Mouse (Mus musculus): ENCODE data around the gene Ell3. TPM values are rescaled to one million over a fixed set of nuclear protein-coding genes. Genes with fewer than 3 reads are reported as not detected.
"Not testable (repeated sequence)": the region's sequence is repeated elsewhere in the genome, so short reads cannot be mapped to it uniquely, and the experiment has no call there.

Gene Ell3
- polyA plus RNA-seq (2015; fragmentation: Nextera tagmentation; extraction: Ambion mirVana) = 2.1 and 2.9 TPM in 2 replicates

DNA sequence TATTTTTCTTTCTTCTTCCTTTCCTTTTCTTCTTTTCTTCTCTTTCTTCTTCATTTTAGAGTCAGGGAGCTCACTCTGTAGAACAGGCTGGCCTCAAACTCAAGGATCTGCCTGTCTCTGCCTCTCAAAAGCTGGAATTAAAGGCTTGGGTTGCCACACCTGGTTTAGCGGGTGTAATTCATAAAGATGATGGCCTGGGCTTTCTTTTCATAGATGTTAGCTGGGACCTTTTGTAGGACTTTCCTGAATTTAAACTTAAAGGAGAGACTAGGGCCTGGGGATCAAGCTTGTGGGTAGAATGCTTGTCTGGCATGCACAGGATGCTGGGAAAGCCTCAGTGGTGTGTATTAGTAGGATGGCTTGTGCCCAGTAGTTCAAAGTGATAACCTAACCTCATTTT is at the start of gene Ell3:
Ell3 (minus strand) TSS at position 101 of the 400 bp plus-strand sequence.
- H3K27me3 ChIP-seq (replicated peaks; ENCODE audit: insufficient read depth, low read length) = no peaks in the 10 kb centered on the region
- H3K4me3 ChIP-seq (ENCODE audit: low read depth, low read length) = peak within 1 kb of the TSS; percentile 38
- peak within 1 kb of the TSS; percentile 4; the same call in 1 of the 2 replicates for H3K27ac ChIP-seq (ENCODE audit: low read length)
- H3K9me3 ChIP-seq (ENCODE audit: low read length) = no peaks in the 10 kb centered on the region
- H3K36me3 ChIP-seq (ENCODE audit: insufficient read depth, low read length) = no peaks in the 10 kb centered on the region
- no peak for TF ChIP-seq CTCF (IDR thresholded peaks at IDR 0.05)
- TF ChIP-seq EP300 (IDR thresholded peaks at IDR 0.05) = no peak
- H3K4me2 ChIP-seq (replicated peaks; ENCODE audit: low read depth, low read length) = peak within 1 kb of the TSS; percentile 90
- 89% methylated on average over 1 of the region's 1 CpGs for WGBS
- peak within 1 kb of the TSS; percentile 47 for H3K9ac ChIP-seq (replicated peaks; ENCODE audit: low read depth)
- H3K4me1 ChIP-seq (ENCODE audit: insufficient read depth, low read depth, low read length) = peaks cover 13% of the 10 kb centered on the region; the same call in 1 of the 2 replicates
- no peak for ATAC-seq
- DNase-seq (ENCODE audit: low spot score) = no peak

DNA sequence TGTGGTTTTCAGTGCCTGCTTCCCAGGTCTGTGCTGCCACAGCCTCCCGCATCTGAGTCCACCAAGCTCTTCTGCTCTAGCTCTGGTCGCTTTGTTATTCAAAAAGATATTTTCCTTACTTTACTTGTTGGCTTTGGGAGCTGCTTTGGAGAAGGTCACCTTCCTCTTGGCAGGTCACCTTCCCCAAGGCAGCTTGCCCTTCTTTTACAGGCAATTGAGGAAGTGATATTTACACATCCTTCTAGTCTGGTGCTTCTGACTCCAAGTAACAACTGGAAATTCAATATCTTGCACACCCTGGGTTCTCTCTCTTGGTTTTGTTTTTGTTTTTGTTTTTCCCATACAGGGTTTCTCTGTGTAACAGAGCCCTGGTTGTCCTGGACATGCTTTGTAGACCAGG is 40.3 kb upstream of the Ell3 start:
- not testable (repeated sequence) for H3K9me3 ChIP-seq (ENCODE audit: low read length)
- no CpG with 5 or more reads among the region's 2 CpGs for WGBS

DNA sequence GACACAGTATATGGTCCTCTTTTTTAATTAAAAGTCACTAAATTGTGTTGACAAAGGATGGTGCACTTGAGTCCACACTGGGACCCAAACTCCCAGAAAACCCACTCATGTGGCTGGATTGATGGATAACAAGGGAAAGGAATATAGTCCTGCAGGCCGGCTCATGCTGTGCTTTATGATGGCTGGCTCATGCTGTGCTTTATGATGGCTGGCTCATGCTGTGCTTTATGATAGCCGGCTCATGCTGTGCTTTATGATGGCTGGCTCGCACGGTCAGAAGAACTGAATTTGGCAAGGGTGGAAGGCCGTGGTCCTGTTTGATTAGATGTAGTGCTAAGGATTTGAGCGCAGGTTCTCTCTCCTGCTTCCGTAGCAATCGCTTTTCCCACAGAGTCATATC is 39.5 kb upstream of the Ell3 start:
- Histone ChIP-seq H3K4me1 (ENCODE audit: insufficient read depth, low read depth, low read length) (no peaks in the 10 kb centered on the region), H3K36me3 (ENCODE audit: insufficient read depth, low read length) (no peaks in the 10 kb centered on the region), H3K27ac (ENCODE audit: low read length) (no peak overlapping the region), H3K4me2 (replicated peaks; ENCODE audit: low read depth, low read length) (no peak overlapping the region), H3K4me3 (ENCODE audit: low read depth, low read length) (no peak overlapping the region), H3K27me3 (replicated peaks; ENCODE audit: insufficient read depth, low read length) (no peaks in the 10 kb centered on the region), H3K9me3 (ENCODE audit: low read length) (no peaks in the 10 kb centered on the region), H3K9ac (replicated peaks; ENCODE audit: low read depth) (no peak overlapping the region)
- WGBS = 77% methylated on average over 8 of the region's 8 CpGs
- TF ChIP-seq EP300 (IDR thresholded peaks at IDR 0.05) (no peak), CTCF (IDR thresholded peaks at IDR 0.05) (no peak)
- ATAC-seq (no peak), DNase-seq (ENCODE audit: low spot score) (no peak)

More for the DNA sequence above, 40.3 kb upstream of the Ell3 start:
- H3K4me2 ChIP-seq (replicated peaks; ENCODE audit: low read depth, low read length); H3K27me3 ChIP-seq (replicated peaks; ENCODE audit: insufficient read depth, low read length); H3K9ac ChIP-seq (replicated peaks; ENCODE audit: low read depth); H3K36me3 ChIP-seq (ENCODE audit: insufficient read depth, low read length); H3K4me1 ChIP-seq (ENCODE audit: insufficient read depth, low read depth, low read length); ATAC-seq; DNase-seq (ENCODE audit: low spot score); H3K27ac ChIP-seq (ENCODE audit: low read length); H3K4me3 ChIP-seq (ENCODE audit: low read depth, low read length): not testable (repeated sequence)

DNA sequence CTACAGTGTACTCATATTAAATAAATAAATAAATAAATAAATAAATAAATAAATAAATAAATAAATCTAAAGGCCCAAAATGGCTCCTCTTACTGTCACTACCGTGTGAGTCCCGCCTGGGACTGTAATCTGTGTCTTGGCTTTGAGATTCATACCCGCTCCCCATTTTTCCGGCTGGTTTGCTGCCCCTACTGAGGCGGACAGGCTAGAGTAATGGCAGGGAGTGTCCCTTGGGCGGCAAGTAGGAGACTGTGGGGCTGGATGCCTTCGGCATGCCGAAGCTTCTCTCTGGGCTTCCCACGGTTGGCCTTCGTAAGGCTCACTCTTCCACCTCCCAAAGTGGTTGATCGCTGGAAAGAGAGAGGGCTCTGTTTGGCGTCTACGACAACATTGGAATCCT is 36.8 kb upstream of the Ell3 start:
- H3K9me3 ChIP-seq (ENCODE audit: low read length); H3K4me3 ChIP-seq (ENCODE audit: low read depth, low read length); H3K36me3 ChIP-seq (ENCODE audit: insufficient read depth, low read length); H3K27ac ChIP-seq (ENCODE audit: low read length); H3K4me2 ChIP-seq (replicated peaks; ENCODE audit: low read depth, low read length); H3K9ac ChIP-seq (replicated peaks; ENCODE audit: low read depth); H3K4me1 ChIP-seq (ENCODE audit: insufficient read depth, low read depth, low read length); ATAC-seq; H3K27me3 ChIP-seq (replicated peaks; ENCODE audit: insufficient read depth, low read length); DNase-seq (ENCODE audit: low spot score): not testable (repeated sequence)
- 82% methylated on average over 13 of the region's 13 CpGs for WGBS

DNA sequence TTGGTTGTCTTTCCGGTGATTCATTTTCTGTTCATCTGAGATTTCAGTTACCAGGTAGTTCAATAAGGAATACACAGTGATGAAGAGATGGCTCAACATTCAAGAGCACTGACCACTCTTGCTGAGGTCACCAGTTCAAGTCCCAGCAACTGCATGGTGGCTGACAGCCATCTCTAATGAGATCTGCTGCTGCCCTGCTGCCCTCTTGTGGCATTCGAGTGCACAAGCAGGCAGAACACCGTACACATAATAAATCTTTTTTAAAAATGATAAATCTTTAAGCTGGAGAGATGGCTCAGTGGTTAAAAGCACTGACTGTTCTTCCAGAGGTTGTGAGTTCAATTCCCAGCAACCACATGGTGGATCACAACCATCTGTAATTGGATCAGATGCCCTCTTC is 36.4 kb upstream of the Ell3 start:
- Histone ChIP-seq H3K9ac (replicated peaks; ENCODE audit: low read depth) (no peak overlapping the region), H3K36me3 (ENCODE audit: insufficient read depth, low read length) (no peaks in the 10 kb centered on the region), H3K9me3 (ENCODE audit: low read length) (no peaks in the 10 kb centered on the region), H3K27me3 (replicated peaks; ENCODE audit: insufficient read depth, low read length) (no peaks in the 10 kb centered on the region), H3K4me2 (replicated peaks; ENCODE audit: low read depth, low read length) (no peak overlapping the region), H3K4me1 (ENCODE audit: insufficient read depth, low read depth, low read length) (no peaks in the 10 kb centered on the region), H3K27ac (ENCODE audit: low read length) (no peak overlapping the region), H3K4me3 (ENCODE audit: low read depth, low read length) (no peak overlapping the region)
- WGBS = 57% methylated on average over 3 of the region's 3 CpGs
- DNase-seq (ENCODE audit: low spot score) (peak; percentile 41), ATAC-seq (no peak)
- peak; percentile 66 for TF ChIP-seq CTCF (IDR thresholded peaks at IDR 0.05)
- TF ChIP-seq EP300 (IDR thresholded peaks at IDR 0.05) = no peak

DNA sequence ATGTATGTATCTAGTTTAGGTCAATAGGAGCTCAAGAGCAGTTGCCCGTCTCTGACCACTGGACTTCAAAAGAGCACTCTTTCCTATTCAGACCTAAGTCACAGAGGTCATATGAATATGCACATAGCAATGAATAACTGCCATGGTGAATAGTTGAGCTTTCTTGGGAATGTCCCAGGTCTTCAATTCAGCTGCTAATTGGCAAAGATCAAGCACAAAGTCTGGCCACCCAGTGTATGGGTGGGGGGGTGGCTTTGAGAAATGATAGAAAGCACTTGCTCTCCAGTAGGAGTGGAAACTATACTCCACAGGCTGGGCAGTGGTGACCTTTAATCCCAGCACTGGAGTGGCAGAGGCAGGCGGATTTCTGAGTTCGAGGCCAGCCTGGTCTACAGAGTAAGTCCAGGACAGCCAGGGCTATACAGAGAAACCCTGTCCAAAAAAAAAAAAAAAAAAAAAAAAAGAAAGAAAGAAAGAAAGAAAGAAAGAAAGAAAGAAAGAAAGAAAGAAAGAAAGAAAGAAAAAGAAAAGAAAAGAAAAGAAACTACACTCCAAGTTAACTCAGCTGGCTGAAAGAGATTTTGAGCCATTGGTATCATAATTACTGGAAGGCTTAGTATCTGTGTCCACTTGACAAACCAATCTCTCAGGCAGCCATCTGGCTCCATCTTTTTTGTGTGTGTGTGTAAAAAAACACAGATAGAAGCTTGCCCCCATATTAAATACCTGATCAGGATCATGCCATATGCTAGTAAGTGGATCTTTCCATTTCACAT is 33.6 kb upstream of the Ell3 start:
- H3K27ac ChIP-seq (ENCODE audit: low read length) = no peak overlapping the region
- H3K27me3 ChIP-seq (replicated peaks; ENCODE audit: insufficient read depth, low read length) = no peaks in the 10 kb centered on the region
- no peaks in the 10 kb centered on the region for H3K9me3 ChIP-seq (ENCODE audit: low read length)
- no peaks in the 10 kb centered on the region for H3K4me1 ChIP-seq (ENCODE audit: insufficient read depth, low read depth, low read length)
- TF ChIP-seq CTCF (IDR thresholded peaks at IDR 0.05) = no peak
- TF ChIP-seq EP300 (IDR thresholded peaks at IDR 0.05) = no peak
- H3K4me2 ChIP-seq (replicated peaks; ENCODE audit: low read depth, low read length) = no peak overlapping the region
- H3K9ac ChIP-seq (replicated peaks; ENCODE audit: low read depth) = no peak overlapping the region
- ATAC-seq (no peak), DNase-seq (ENCODE audit: low spot score) (no peak)
- H3K36me3 ChIP-seq (ENCODE audit: insufficient read depth, low read length) = no peaks in the 10 kb centered on the region
- H3K4me3 ChIP-seq (ENCODE audit: low read depth, low read length) = no peak overlapping the region
- 87% methylated on average over 3 of the region's 3 CpGs for WGBS

DNA sequence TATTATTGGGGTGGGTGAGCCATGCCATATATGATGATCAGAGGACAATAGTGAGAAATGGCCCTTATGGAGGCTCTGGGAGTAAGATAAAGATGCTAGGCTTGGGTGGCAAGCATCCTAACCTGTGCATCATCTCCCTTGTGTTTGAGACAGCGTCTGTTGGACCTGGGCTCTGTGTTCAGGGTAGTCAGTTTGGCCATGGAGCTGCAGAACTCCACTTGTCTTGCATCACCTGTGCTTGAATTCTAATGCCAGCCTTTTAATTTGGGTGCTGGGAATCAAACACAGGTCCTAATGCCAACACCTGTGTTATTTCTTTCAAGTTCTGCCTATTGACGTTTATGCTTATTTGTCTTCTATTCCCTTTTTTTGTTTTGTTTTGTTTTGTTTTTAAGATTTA is 31.2 kb upstream of the Ell3 start:
- WGBS = 96% methylated on average over 2 of the region's 2 CpGs
- not testable (repeated sequence) for H3K9me3 ChIP-seq (ENCODE audit: low read length); H3K4me3 ChIP-seq (ENCODE audit: low read depth, low read length); H3K9ac ChIP-seq (replicated peaks; ENCODE audit: low read depth); H3K27ac ChIP-seq (ENCODE audit: low read length); H3K4me2 ChIP-seq (replicated peaks; ENCODE audit: low read depth, low read length); DNase-seq (ENCODE audit: low spot score); H3K4me1 ChIP-seq (ENCODE audit: insufficient read depth, low read depth, low read length); H3K27me3 ChIP-seq (replicated peaks; ENCODE audit: insufficient read depth, low read length); ATAC-seq; H3K36me3 ChIP-seq (ENCODE audit: insufficient read depth, low read length)
